Mouse (Mus musculus) heart, adult 2 months (tissue): ENCODE measurements around the gene Gpld1.

Experiments used
- CTCF ChIP-seq: fragments of 200-600 bp; IDR thresholded peaks from 2 replicates; pipeline ENCODE4 v1.8.1; 2022; ENCODE audit warnings: antibody characterized with exemption, mild to moderate bottlenecking, moderate library complexity
- POLR2A ChIP-seq: fragments of 200-500 bp; IDR thresholded peaks from 2 replicates; pipeline ENCODE4 v1.6.1; 2011; ENCODE audit warnings: mild to moderate bottlenecking, low read depth, low read length, control low read depth; ENCODE audit not compliant: insufficient read depth

DNA sequence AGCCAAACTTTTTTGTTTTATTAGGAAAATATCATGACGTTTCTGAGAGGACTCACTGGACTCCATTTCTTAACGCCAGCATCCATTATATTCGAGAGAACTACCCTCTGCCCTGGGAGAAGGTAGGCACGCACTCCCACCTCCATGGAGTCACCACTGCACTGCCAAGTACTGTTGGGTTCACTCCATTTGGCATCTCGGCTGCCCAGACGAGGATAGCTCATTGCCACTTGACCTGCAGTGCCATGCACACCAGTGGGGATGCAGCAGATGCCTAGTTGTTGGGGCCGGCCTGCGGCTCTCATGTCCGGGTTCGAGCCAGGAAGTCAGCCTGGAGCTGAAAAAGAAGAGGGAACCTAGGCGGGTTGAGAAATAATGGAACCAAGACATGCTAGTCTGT is 12.1 kb downstream of the Gpld1 start:
- TF ChIP-seq POLR2A = no peak
- no peak for TF ChIP-seq CTCF
